Mouse (Mus musculus) heart, adult 8-10 months (tissue): ENCODE data around the gene Zfp740. TPM values are rescaled to one million over a fixed set of nuclear protein-coding genes. Genes with fewer than 3 reads are reported as not detected.

Experiments used
- DNase-seq: peaks from one replicate; pipeline ENCODE4 v3.0.0; 2022; ENCODE audit warnings: low spot score
- total RNA-seq, 4 experiments: library from RNA; stranded (reverse); gene quantifications; 2 replicates each; pipeline ENCODE4 v1.2.4; 2022

Zfp740 gene
- total RNA-seq, 4 experiments from 2014 or later: 31.5 to 40.0 (median 35.5) TPM

GRCm38 (mm10) chr15:102192271-102192812 is 10.7 kb upstream of the Zfp740 start:
- no peak for DNase-seq

GRCm38 (mm10) chr15:102192820-102193386 is 10.1 kb upstream of the Zfp740 start:
- no peak for DNase-seq

- DNase-seq: no peak
These were observed 9.4 kb upstream of the Zfp740 start for GRCm38 (mm10) chr15:102193652-102194051.

GRCm38 (mm10) chr15:102194439-102194838 is 8.6 kb upstream of the Zfp740 start:
- no peak for DNase-seq

GRCm38 (mm10) chr15:102195373-102195772 is 7.7 kb upstream of the Zfp740 start:
- DNase-seq: no peak

DNA sequence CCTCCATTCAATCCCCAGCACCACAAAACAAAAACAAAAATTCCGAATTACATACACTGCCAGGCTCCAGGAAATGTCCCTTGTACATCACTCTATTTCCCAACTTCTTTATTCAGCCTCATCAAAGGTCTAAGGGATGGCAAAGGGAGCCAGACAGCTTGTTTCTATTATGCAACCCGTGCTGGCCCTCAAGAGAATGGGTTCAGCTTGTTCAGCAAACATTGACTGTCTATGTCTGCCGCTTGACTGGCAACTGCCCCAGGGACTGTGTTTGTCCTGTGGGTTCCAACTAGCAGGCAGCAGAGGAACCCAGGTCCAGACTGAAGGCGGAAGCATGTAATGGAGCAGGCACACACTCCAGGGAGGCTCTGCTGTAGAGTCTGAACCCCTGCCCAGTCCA is 4.2 kb upstream of the Zfp740 start:
- no peak for DNase-seq

- DNase-seq: peak; percentile 51
These were observed 859 bp downstream of the Zfp740 start for GRCm38 (mm10) chr15:102203835-102204381.

- no peak for DNase-seq
These were observed 1.8 kb downstream of the Zfp740 start, which contains the start of gene Csad for GRCm38 (mm10) chr15:102204674-102205505. TSS of gene Csad (minus strand) at chr15:102204724.

- DNase-seq: no peak
These were observed 2.7 kb downstream of the Zfp740 start for GRCm38 (mm10) chr15:102205779-102206178.

DNA sequence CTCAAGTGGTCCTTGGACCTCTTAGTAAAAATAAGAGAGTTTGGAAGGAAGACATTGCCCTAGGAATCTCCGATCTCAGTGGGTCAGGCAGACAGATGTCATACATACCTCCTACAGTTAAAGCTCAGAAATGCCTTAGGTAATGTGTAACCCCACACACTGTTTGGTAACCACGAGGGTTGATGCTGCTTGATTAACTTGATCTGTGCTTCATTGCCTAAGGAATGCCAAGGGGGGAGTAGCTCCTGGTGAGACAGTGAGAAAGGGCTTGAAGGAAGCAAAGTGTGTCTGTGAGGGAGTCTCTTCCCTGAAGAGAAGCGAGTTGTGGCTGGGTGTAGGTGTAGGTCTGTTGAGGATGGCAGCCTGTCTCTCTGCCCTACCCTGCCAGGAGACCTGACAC is 4.3 kb downstream of the Zfp740 start:
- no peak for DNase-seq

DNA sequence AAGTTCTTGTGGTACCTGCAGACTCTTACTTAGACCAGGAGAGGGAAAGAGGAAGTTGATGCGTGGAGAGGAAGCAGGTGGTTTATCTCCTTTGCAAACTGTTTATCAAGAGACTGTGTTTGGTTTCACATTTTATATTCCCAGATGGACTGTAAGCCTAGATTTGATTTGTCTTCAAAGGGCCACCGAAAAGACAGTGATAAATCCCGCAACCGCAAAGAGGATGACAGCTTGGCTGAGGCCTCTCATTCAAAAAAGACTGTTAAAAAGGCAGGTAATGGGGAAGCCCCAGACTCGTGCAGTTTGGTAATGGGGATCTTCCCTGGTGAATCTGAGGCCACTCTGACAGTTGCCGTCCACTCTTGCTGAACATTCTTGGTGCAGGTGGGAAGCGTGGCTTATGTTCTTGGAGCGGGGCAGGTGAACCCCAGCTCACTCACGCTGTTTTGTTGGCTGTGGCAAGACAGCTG is 5.1 kb downstream of the Zfp740 start:
- no peak for DNase-seq

- no peak for DNase-seq
These were observed 6.1 kb downstream of the Zfp740 start for GRCm38 (mm10) chr15:102209114-102209513.

- no peak for DNase-seq
These were observed 7.8 kb downstream of the Zfp740 start for GRCm38 (mm10) chr15:102210816-102211215.

GRCm38 (mm10) chr15:102211895-102212294 is 8.8 kb downstream of the Zfp740 start:
- DNase-seq: no peak

- no peak for DNase-seq
These were observed 11.1 kb downstream of the Zfp740 start for GRCm38 (mm10) chr15:102214132-102214531.

GRCm38 (mm10) chr15:102215624-102216023 is 12.6 kb downstream of the Zfp740 start:
- DNase-seq: no peak

DNA sequence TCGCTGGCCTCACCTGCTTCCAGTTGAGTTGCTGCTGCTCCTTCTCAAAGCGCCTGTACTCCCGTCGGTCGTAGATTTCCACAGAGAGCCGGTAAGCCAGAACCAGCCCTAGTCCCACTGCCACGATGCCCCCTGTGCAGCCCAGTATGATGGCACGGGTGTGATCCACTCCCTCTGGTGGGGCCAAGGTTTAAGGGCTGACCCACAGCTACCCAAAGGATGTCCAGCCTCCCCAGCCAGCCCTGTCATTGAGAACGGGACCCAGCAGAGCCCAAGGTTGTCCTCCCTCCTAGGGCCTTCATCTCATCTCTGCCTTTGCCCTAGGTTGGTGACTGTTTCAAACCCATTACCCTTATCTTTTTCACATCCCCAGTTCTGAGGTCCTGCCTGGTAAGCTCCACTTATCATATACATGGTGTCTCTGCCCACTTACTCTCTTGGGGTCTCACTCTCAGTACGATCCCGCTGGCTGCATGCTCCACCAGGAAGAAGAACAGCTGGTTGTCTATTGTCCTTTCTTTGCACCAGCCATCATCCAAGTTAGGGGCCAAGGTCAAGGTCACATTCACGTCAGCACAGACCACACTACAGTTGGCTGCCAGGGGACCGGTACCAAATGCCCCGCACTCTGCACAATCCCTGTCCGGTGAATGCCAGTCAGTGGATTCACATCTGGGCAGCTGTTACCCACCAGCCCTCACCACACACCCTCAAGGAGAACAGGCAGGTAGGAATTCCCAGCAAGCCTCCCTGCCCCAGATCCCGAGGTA is 13.6 kb downstream of the Zfp740 start:
- no peak for DNase-seq

DNA sequence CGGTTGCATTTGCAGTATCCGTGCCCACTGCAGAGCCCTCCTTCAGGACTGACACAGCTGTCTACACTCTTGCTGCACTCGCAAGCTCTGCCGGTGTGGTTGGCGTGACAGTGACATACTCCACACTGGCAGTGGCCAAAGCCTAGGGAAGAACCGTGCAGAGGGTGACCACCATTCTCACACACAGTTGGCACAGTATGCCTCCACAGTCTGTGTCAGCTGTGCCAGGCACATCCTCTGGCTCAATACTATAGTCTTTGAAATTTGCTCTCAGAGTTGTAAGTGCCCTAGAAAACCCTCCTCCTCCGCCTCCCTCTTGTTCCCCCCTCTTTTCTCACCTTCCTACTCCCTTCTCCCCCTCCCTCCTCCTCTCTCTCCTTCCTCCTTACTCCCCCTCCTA is 14.3 kb downstream of the Zfp740 start:
- no peak for DNase-seq

DNA sequence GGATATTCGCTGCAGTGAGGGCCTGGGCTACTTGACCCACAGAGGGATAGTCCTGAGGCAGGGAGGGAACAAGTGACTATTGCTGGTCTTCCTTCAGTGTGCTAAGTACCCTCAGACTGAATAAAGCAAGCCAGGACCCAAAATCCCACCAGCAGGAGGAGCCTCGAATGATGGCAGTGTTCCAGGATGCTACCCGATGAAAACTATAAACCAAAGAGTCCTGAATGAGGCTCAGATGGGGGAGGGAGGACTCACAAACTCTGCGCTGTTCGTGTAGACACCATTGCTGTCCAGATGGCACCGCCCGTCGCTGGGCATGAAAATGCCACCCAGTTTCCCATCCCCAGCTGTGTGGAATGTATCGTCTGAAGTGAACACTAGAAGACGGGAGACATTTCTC is 19.3 kb downstream of the Zfp740 start:
- no peak for DNase-seq

DNA sequence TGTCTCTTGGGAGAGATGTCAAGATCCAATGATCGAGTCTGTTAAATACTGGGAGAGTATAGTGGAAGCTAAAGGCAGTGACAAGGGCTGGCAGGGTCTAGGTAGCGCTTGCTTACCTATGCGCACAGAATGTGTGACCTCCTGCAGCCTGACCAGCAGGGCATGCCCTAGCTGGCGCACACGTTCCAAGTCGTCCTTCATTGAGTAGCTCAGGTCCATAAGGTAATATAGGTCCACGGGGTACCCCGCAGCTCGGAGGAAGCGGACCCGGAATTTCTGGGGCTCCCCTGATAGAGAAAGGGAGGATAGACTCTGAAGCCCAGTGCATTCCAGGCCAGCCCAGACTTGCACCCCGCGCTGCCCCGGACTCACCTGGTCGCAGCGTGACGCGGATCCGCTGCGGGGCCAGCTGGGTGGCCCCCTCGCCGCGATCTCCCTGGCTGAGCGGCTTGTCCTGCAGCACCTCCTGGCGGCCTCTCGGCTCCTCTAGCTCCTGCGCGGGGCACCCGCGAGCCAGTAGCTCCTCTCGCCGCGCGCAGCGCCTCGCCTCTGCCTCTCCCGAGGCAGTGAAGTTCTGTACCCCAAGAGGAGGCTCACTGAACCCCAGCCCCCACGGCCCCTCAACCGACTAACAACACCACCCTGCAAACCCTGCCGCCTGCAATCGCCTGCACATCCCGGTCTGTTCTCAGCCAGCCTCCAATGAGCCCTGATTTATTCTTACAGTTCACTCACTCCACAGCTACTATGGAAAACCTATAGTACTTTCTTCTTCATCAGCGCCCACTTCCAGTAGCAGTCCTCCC is 21.3 kb downstream of the Zfp740 start:
- peak; percentile 75 for DNase-seq
